Mouse (Mus musculus) hindbrain, embryonic 15.5 days (tissue): Measurements from ENCODE around the gene Tmem163. TPM values are rescaled to one million over a fixed set of nuclear protein-coding genes. Genes with fewer than 3 reads are reported as not detected.

Source experiments
- ATAC-seq: fragments of 200-750 bp; cut with Nextera tagmentation; 2 replicates; pipeline ENCODE4 v1.8.0; 2017; ENCODE audit warnings: low read depth, moderate number of reproducible peaks, moderate TSS enrichment; ENCODE audit not compliant: low FRiP score
- H3K27ac ChIP-seq: fragments of 300-500 bp; sonication (generic); replicated peaks from 2 replicates; pipeline ENCODE4 v1.5.1; 2015; ENCODE audit warnings: mild to moderate bottlenecking, inconsistent platforms
- H3K27me3 ChIP-seq: fragments of 300-500 bp; sonication (generic); 2 replicates; pipeline ENCODE4 v1.6.1; 2015; ENCODE audit warnings: control low read depth, inconsistent platforms
- H3K36me3 ChIP-seq: fragments of 300-500 bp; sonication (generic); 2 replicates; pipeline ENCODE4 v1.6.1; 2015; ENCODE audit warnings: control low read depth, inconsistent platforms
- H3K4me1 ChIP-seq: fragments of 300-500 bp; sonication (generic); replicated peaks from 2 replicates; pipeline ENCODE4 v1.6.1; 2015; ENCODE audit warnings: control low read depth, inconsistent platforms
- H3K4me2 ChIP-seq: fragments of 300-500 bp; sonication (generic); 2 replicates; pipeline ENCODE4 v1.6.1; 2015; ENCODE audit warnings: moderate library complexity, mild to moderate bottlenecking, inconsistent platforms
- H3K4me3 ChIP-seq: fragments of 300-500 bp; sonication (generic); 2 replicates; pipeline ENCODE4 v1.5.1; 2015; ENCODE audit warnings: mild to moderate bottlenecking, inconsistent platforms
- H3K9ac ChIP-seq: fragments of 300-500 bp; sonication (generic); 2 replicates; pipeline ENCODE4 v1.6.1; 2015; ENCODE audit warnings: inconsistent platforms
- H3K9me3 ChIP-seq: fragments of 300-500 bp; sonication (generic); 2 replicates; pipeline ENCODE4 v1.6.1; 2016; ENCODE audit warnings: control low read depth, inconsistent platforms
- WGBS: fragments of 180-500 bp; shearing (Covaris S2); methylation state at CpG from one replicate; pipeline ENCODE4 v1.1.7; 2015; 5-methylcytosine and 5-hydroxymethylcytosine counted together
- polyA plus RNA-seq: library from polyadenylated mRNA; unstranded; fragments of >200 nt; fragmentation: Nextera tagmentation; extraction: Ambion mirVana; gene quantifications from 2 replicates; pipeline ENCODE4 v1.2.1, GENCODE M21; 2015

Gene Tmem163
- polyA plus RNA-seq, 1 experiment from 2014 or later, result 49.5 TPM

DNA sequence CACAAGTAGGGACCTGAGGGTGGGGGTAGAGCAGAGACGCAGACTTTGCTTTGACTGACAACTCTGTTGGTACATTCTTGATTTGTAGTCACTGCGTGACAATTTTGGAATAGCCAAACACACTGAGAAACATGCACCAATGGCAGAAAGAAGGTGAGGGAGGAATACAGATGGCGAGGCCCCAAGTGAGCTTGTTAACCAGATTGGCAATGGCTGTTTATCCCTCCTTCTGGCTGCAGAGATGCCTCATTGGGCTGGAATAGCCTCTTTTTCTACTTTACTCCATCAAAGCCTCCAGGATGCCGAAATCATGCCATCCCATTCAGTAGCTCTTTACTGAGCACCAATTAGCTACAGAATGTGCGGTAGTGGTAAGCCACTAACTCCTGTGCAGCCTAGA is 203.6 kb downstream of the Tmem163 start:
- Histone ChIP-seq H3K27me3 (no peaks in the 10 kb centered on the region), H3K27ac (no peak overlapping the region), H3K4me3 (no peak overlapping the region), H3K4me2 (no peak overlapping the region), H3K4me1 (no peaks in the 10 kb centered on the region), H3K9ac (no peak overlapping the region), H3K9me3 (no peaks in the 10 kb centered on the region), H3K36me3 (0 out of 2 replicates have a peak, but pooled peaks cover 5% of the 10 kb centered on the region)
- no peak for ATAC-seq
- 73% methylated on average over 5 of the region's 5 CpGs for WGBS

DNA sequence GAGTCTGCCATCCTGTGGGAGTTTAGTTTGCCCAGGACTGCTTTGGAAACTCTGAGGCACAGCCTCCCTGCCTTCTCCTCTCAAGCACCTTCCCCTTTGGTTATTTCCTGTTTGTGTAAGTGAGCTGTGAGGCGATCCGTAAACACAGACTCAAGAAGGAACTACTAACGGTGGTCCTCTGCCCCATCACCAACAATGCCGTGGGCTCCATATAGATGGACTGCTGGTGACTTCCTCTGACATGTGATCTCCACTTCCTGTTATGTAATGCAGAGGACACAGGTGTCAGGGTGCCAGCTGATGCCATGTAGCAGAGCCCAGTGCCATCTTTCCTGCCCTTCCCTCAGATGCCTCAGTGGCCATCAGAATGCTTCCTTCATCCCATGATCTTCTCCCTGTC is 209.2 kb downstream of the Tmem163 start:
- WGBS, result 89% methylated on average over 4 of the region's 4 CpGs
- ATAC-seq, result no peak
- H3K9me3 ChIP-seq, result no peaks in the 10 kb centered on the region

DNA sequence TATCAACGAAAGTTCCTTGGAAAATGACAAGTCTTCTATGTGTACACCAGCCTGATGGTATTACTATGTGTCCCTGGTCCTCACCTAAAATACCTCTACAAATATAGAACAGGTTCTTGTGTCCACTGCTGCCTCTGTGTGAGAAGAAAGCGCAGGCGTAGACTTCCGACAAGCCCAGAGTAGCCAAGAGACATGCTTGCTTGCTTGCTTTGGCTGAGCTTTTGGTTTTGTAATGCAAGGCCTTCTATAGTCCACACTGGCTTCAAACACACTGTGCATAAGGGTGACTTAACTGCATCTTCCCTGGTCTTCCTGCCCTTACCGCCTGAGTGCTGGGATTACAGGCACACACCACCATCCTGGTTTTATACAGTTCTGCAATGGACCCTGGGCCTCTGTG is 212.1 kb downstream of the Tmem163 start:
- Histone ChIP-seq H3K27me3 (no peaks in the 10 kb centered on the region), H3K4me2 (no peak overlapping the region), H3K36me3 (no peaks in the 10 kb centered on the region), H3K27ac (no peak overlapping the region), H3K9me3 (no peaks in the 10 kb centered on the region), H3K9ac (no peak overlapping the region), H3K4me1 (no peaks in the 10 kb centered on the region), H3K4me3 (no peak overlapping the region)
- 95% methylated on average over 5 of the region's 5 CpGs for WGBS
- ATAC-seq, result no peak

More for the DNA sequence above, 209.2 kb downstream of the Tmem163 start:
- H3K4me3 ChIP-seq, result no peak overlapping the region
- H3K4me2 ChIP-seq, result no peak overlapping the region
- no peaks in the 10 kb centered on the region for H3K4me1 ChIP-seq
- H3K27me3 ChIP-seq, result no peaks in the 10 kb centered on the region
- 0 out of 2 replicates have a peak, but pooled peaks cover 2% of the 10 kb centered on the region for H3K36me3 ChIP-seq
- no peak overlapping the region for H3K9ac ChIP-seq
- no peak overlapping the region for H3K27ac ChIP-seq

DNA sequence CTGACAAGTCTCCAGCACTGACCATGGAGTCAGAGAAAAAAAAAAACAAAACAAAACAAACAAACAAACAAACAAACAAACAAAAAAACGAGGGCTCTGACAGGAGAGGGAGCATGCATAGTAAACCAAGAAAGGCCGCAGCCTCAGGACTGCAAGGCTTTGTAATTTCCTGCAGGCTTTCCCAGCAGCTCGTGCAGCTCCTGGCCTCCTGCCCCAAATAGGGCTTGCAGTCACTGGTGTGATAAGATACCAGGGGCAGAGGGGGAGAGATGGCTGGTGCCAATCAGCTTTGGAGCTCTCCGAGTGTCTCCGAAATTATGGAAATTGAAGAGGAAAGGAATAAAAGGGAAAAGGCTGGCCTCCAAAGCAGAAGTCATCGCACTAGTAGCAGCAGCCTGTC is 214.1 kb downstream of the Tmem163 start:
- 0 out of 2 replicates have a peak overlapping the region, but pooled peaks have one; percentile 4 for H3K27ac ChIP-seq
- H3K27me3 ChIP-seq, result no peaks in the 10 kb centered on the region
- no peaks in the 10 kb centered on the region for H3K4me1 ChIP-seq
- no peaks in the 10 kb centered on the region for H3K9me3 ChIP-seq
- H3K4me2 ChIP-seq, result no peak overlapping the region
- no peak overlapping the region for H3K4me3 ChIP-seq
- H3K36me3 ChIP-seq, result no peaks in the 10 kb centered on the region
- H3K9ac ChIP-seq, result no peak overlapping the region
- ATAC-seq, result no peak
- 64% methylated on average over 6 of the region's 6 CpGs for WGBS

DNA sequence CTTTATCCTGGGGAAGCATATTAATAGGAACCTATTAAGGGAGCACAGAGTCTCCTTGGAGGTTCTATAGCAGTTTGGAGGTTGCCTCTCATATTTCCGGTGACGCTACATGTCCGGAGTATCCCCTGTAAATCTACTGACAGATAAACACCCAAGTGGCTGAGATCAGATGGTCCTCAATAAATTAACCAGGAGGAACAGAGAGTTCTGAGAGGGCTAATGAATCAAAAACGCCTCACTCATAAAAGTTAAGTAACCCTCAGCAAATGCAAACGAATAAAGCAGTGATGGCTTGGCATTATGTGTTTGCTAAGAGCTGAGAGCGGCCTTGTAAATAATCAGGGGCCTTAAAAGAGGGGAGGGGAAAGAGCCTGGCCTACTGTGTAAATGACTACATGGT is 215.3 kb downstream of the Tmem163 start:
- Histone ChIP-seq H3K9me3 (no peaks in the 10 kb centered on the region), H3K9ac (no peak overlapping the region), H3K27me3 (no peaks in the 10 kb centered on the region), H3K27ac (no peak overlapping the region), H3K4me2 (no peak overlapping the region), H3K4me1 (0 out of 2 replicates have a peak, but pooled peaks cover 3% of the 10 kb centered on the region), H3K4me3 (no peak overlapping the region), H3K36me3 (peaks cover 4% of the 10 kb centered on the region; the same call in 1 of the 2 replicates)
- ATAC-seq, result no peak
- WGBS, result 73% methylated on average over 6 of the region's 6 CpGs

DNA sequence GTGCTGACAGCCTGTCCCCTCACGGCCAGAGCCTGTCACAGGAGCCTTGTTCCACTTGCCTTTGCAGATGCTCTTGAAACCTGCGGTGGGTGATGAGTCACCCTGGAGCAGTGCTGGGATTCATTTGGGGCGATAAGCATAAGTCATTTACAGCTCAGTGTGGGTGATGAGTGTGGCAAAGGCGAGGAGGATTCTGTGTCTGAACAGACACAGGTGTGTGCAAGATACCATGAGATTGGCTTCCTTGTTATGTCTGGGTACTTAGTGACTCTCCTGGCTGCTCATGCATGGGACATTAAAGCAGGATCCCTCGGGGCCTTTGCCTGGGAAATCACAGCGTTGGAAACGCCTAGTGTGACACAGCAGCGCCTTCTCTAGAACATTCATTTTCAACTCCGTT is 218.3 kb downstream of the Tmem163 start:
- H3K27me3 ChIP-seq, result no peaks in the 10 kb centered on the region
- H3K4me1 ChIP-seq, result peaks cover 15% of the 10 kb centered on the region
- H3K9ac ChIP-seq, result no peak overlapping the region
- no peak overlapping the region for H3K4me2 ChIP-seq
- ATAC-seq, result no peak
- no peak overlapping the region for H3K27ac ChIP-seq
- peaks cover 4% of the 10 kb centered on the region; the same call in 1 of the 2 replicates for H3K36me3 ChIP-seq
- H3K4me3 ChIP-seq, result no peak overlapping the region
- no peaks in the 10 kb centered on the region for H3K9me3 ChIP-seq
- 67% methylated on average over 9 of the region's 9 CpGs for WGBS

DNA sequence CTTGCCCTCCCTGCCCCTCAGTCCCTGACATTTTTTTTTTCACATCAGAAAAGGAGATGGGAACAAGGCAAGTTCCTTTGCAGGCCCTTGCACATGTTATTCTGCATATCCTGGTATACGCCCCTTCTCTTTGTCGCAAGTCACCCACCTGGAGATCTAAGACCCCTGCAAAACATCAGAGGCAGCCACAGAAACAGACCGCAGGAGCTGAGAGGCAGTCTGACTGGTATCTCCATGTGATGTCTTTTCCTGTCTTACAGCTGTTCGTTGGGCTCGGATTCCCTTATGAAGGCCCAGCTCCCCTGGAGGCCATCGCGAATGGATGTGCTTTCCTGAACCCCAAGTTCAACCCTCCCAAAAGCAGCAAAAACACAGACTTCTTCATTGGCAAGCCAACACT is 219.8 kb downstream of the Tmem163 start:
- no peak overlapping the region for H3K27ac ChIP-seq
- ATAC-seq, result no peak
- peaks cover 15% of the 10 kb centered on the region for H3K4me1 ChIP-seq
- 81% methylated on average over 7 of the region's 7 CpGs for WGBS
- H3K9ac ChIP-seq, result no peak overlapping the region
- H3K9me3 ChIP-seq, result no peaks in the 10 kb centered on the region
- H3K4me3 ChIP-seq, result no peak overlapping the region
- H3K4me2 ChIP-seq, result no peak overlapping the region
- H3K36me3 ChIP-seq, result peaks cover 4% of the 10 kb centered on the region; the same call in 1 of the 2 replicates
- H3K27me3 ChIP-seq, result no peaks in the 10 kb centered on the region

DNA sequence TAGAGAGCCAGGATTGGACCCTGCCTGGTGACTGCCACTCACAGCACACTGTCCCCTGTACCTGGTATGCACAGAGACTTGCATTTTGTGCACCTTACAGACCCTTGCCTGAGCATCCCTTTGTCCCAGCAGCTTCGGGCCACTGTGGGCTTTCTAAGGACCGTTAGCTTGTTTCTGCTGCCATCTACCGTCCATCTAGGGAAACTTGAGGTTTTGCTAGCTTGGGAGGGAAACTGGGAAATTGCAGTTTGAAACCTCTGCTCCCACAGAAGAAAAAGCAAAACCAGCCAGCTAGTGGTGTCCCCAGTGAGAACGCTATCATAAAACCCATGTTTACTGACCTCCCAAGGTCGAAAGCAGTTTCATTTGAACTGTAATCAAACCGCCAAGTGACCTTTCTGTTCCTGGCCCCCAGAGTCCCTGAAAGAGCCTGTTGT is 220.3 kb downstream of the Tmem163 start:
- Histone ChIP-seq H3K9ac (no peak overlapping the region), H3K9me3 (no peaks in the 10 kb centered on the region), H3K4me2 (no peak overlapping the region), H3K27ac (peak overlapping the region; percentile 43; the same call in 1 of the 2 replicates), H3K36me3 (peaks cover 4% of the 10 kb centered on the region; the same call in 1 of the 2 replicates), H3K4me1 (peaks cover 15% of the 10 kb centered on the region), H3K27me3 (no peaks in the 10 kb centered on the region), H3K4me3 (no peak overlapping the region)
- WGBS, result 11% methylated on average over 6 of the region's 6 CpGs
- ATAC-seq, result peak; percentile 82

DNA sequence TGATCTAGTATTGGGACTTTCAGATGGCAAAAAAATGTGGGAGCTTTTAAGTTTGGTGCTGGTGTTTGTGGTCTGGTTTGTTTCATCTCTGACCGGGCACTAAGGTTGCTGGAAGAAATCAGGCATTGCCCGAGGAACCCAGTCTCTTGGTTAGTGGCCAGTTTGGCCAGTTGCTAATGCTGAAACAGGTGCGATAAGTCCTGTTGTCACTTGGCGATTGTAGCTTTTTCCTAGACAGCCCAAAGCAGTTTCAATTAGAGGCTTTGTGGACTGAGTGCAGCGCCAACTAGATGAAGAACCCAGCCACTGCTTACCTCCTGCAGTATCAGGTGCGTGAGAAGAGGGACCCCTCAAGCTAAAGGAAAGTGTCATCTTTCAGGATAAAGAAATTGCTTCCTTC is 226.0 kb downstream of the Tmem163 start:
- Histone ChIP-seq H3K4me3 (no peak overlapping the region), H3K9ac (no peak overlapping the region), H3K27ac (no peak overlapping the region), H3K4me2 (no peak overlapping the region), H3K9me3 (no peaks in the 10 kb centered on the region), H3K27me3 (no peaks in the 10 kb centered on the region), H3K36me3 (peaks cover 11% of the 10 kb centered on the region), H3K4me1 (peaks cover 6% of the 10 kb centered on the region)
- WGBS, result 92% methylated on average over 6 of the region's 6 CpGs
- no peak for ATAC-seq

DNA sequence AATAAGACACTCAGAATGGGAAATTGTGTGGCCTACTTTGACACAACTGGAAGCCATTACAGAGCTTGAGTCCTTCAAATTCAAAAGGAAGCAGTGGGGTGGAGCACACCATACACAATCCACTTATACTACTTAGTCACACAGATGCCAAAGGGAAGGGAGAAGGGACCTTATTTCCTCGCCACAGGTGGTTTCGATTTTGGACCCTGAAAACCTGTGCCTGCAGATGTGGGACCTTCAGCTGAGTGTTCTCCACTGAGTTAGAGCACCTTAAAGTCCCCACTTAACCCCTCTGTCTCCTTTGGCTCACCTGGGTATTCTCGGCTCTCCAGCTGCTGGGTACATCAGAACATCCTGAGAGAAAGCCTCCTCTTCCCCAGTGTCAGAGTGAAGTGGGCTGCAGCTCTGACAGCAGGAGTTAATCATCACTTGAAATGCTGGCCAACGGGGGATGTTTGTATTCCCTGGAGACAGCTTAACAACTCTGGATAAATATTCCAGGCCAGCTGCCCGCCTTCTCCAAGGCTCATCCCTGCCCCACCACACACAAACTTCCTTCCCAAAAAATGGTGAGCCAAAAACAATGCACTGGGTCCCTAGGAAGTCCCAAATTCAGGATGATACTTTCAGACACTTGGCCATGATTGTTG is 234.4 kb downstream of the Tmem163 start:
- H3K9me3 ChIP-seq, result no peaks in the 10 kb centered on the region
- H3K9ac ChIP-seq, result no peak overlapping the region
- H3K4me3 ChIP-seq, result no peak overlapping the region
- H3K27me3 ChIP-seq, result no peaks in the 10 kb centered on the region
- no peak overlapping the region for H3K4me2 ChIP-seq
- 59% methylated on average over 5 of the region's 5 CpGs for WGBS
- no peak for ATAC-seq
- H3K27ac ChIP-seq, result no peak overlapping the region
- H3K36me3 ChIP-seq, result peaks cover 22% of the 10 kb centered on the region
- H3K4me1 ChIP-seq, result peaks cover 9% of the 10 kb centered on the region; the same call in 1 of the 2 replicates

DNA sequence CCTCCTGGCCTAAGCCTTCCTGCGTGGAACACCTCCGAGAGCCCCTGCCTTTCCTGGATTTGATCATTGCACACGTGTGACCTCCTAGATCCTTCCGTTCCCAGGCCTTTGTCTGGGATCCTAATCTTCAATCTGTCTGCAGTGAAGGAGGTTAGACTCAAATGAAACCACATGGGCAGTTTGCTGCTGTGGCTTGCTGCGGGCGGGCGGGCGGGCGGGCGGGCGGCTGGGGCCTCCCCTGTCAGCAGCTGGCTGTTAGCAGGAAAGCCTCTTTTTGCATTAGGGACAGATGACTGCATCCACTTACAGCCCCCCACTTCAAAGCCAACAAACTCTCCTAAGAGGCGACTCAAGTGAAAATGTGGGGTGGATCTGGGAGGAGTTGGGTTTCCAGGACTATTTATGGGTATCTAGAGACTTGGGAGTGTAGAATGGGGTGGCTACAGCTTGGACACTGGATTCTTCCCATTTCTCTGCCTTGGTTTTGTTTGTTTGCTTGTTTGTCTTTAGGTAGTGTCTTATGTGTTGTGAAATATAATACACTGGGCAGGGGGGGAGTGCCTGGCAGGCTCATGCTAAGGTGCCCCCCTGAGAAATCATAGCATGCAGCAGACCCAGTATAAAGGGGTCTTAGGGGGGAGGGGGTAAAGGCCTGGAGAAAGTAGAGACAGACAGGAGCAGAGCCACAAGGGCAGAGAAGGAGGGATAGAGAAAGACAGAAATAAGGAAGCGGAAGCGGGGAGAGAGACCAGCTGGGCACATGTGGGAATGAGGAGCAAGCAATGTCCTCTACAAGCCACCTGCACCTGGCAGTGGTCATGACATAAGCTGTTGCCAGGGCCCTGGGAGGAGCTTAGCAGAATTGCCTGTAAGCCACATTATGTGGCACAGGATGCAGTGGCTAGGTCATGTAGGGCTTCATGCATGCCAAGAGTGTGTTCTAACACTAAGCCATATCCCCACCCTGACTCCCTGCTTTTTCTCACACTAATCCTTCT is 236.2 kb downstream of the Tmem163 start:
- Histone ChIP-seq H3K27ac (no peak overlapping the region), H3K4me3 (no peak overlapping the region), H3K27me3 (no peaks in the 10 kb centered on the region), H3K9me3 (no peaks in the 10 kb centered on the region), H3K4me2 (no peak overlapping the region), H3K9ac (no peak overlapping the region), H3K36me3 (peaks cover 13% of the 10 kb centered on the region), H3K4me1 (peaks cover 12% of the 10 kb centered on the region)
- 34% methylated on average over 14 of the region's 14 CpGs for WGBS
- ATAC-seq, result no peak

DNA sequence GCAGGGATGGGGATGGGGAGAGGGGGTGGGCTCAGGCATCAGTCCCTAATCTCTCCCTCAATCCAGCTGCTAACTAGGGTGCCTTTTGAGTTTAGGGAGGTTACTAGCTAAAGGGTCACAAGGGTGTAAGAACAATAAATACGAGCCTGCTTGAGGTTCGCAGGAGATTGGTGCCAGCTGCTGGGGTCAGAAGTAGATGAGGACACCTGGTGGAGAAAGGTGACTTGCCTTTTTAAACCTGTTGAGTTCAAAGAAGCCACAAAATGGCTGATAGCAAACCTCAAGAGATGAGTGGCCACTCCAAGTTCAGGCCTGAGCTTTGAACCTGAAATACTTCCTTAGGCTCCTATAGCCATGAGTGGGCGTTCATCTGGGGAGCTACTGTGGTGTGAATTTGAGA is 237.6 kb downstream of the Tmem163 start:
- Histone ChIP-seq H3K27ac (no peak overlapping the region), H3K9ac (no peak overlapping the region), H3K4me1 (peaks cover 12% of the 10 kb centered on the region), H3K27me3 (no peaks in the 10 kb centered on the region), H3K9me3 (no peaks in the 10 kb centered on the region), H3K4me3 (no peak overlapping the region), H3K4me2 (no peak overlapping the region), H3K36me3 (peaks cover 2% of the 10 kb centered on the region; the same call in 1 of the 2 replicates)
- ATAC-seq, result no peak
- 76% methylated on average over 3 of the region's 3 CpGs for WGBS
